ENCODE assay signal across 31 mouse cellular contexts in genomic region chr15:30964046-30964445, GRCm38 (mm10).
"Had no signal": no experiment of that assay in that cellular context is flagged by ENCODE, and none has a peak within 500 bp of the region (broad histone marks: within the 10 kb centered on the region; RNA-seq: fewer than 3 reads in every experiment).

No protein-coding gene starts in this region.

- H3K27ac ChIP-seq: left cerebral cortex, adult 2 months; limb, embryonic 10.5 days; limb, embryonic 12.5 days; limb, embryonic 13.5 days; limb, embryonic 15.5 days; liver, embryonic 12.5 days; liver, embryonic 13.5 days; liver, embryonic 14.5 days; liver, embryonic 15.5 days; lung, embryonic 15.5 days; macrophage; midbrain, embryonic 10.5 days; midbrain, embryonic 12.5 days; midbrain, embryonic 13.5 days; neural tube, embryonic 12.5 days had no signal

- H3K9me3 ChIP-seq: limb, embryonic 10.5 days; limb, embryonic 12.5 days; limb, embryonic 13.5 days; limb, embryonic 15.5 days; liver, embryonic 12.5 days; liver, embryonic 13.5 days; liver, embryonic 15.5 days; lung, embryonic 15.5 days; midbrain, embryonic 10.5 days; midbrain, embryonic 12.5 days; midbrain, embryonic 13.5 days; neural tube, embryonic 12.5 days had no signal

- H3K4me1 ChIP-seq: limb, embryonic 12.5 days; limb, embryonic 13.5 days; limb, embryonic 15.5 days; liver, embryonic 12.5 days; liver, embryonic 13.5 days; liver, embryonic 15.5 days; lung, embryonic 15.5 days; megakaryocyte, embryonic 14.5 days; midbrain, embryonic 10.5 days; midbrain, embryonic 12.5 days; midbrain, embryonic 13.5 days; neural tube, embryonic 12.5 days had no signal

- ATAC-seq: liver, embryonic 12.5 days; liver, postnatal 0 days; lung, postnatal 0 days; midbrain, embryonic 13.5 days; midbrain, embryonic 16.5 days had no signal

- H3K9ac ChIP-seq: limb, embryonic 12.5 days; limb, embryonic 13.5 days; limb, embryonic 15.5 days; liver, embryonic 12.5 days; liver, embryonic 13.5 days; liver, embryonic 14.5 days; liver, embryonic 15.5 days; liver, postnatal 0 days; lung, embryonic 14.5 days; lung, embryonic 15.5 days; midbrain, embryonic 12.5 days; midbrain, embryonic 13.5 days; neural tube, embryonic 12.5 days had no signal

- DNase-seq: left cerebral cortex, postnatal 4 days; liver; liver, embryonic 13.5 days; liver, postnatal 0 days; lung, adult 18-20 months; lung, adult 2 months; lung, embryonic 14.5 days; lung, postnatal 10 days; lung, postnatal 14 days; lung, postnatal 36 days; lung, postnatal 4 days; midbrain, embryonic 14.5 days had no signal

- H3K4me2 ChIP-seq: limb, embryonic 12.5 days; limb, embryonic 13.5 days; limb, embryonic 15.5 days; liver, embryonic 11.5 days; liver, embryonic 12.5 days; liver, embryonic 13.5 days; liver, embryonic 15.5 days; lung, embryonic 14.5 days; lung, embryonic 15.5 days; midbrain, embryonic 12.5 days; midbrain, embryonic 13.5 days; neural tube, embryonic 12.5 days had no signal

- H3K36me3 ChIP-seq: limb, embryonic 10.5 days; limb, embryonic 12.5 days; limb, embryonic 13.5 days; limb, embryonic 15.5 days; liver, embryonic 12.5 days; liver, embryonic 13.5 days; liver, embryonic 15.5 days; lung, embryonic 15.5 days; midbrain, embryonic 10.5 days; midbrain, embryonic 12.5 days; neural tube, embryonic 12.5 days had no signal

- H3K27me3 ChIP-seq: limb, embryonic 12.5 days; limb, embryonic 13.5 days; limb, embryonic 15.5 days; liver, embryonic 12.5 days; liver, embryonic 13.5 days; liver, embryonic 15.5 days; lung, embryonic 15.5 days; megakaryocyte, embryonic 14.5 days; midbrain, embryonic 12.5 days; midbrain, embryonic 13.5 days; neural tube, embryonic 12.5 days had no signal

- H3K4me3 ChIP-seq: left cerebral cortex, adult 2 months; limb, embryonic 10.5 days; limb, embryonic 12.5 days; limb, embryonic 13.5 days; limb, embryonic 15.5 days; liver, embryonic 12.5 days; liver, embryonic 13.5 days; liver, embryonic 15.5 days; lung, embryonic 15.5 days; megakaryocyte, embryonic 14.5 days; midbrain, embryonic 10.5 days; midbrain, embryonic 12.5 days; midbrain, embryonic 13.5 days; myocyte; neural tube, embryonic 12.5 days had no signal
